Mouse (Mus musculus) spleen, postnatal 10 days (tissue): Measurements from ENCODE around the gene Slc22a14.
"Not testable (repeated sequence)": the region's sequence is repeated elsewhere in the genome, so short reads cannot be mapped to it uniquely, and the experiment has no call there.

Experiments used
- DNase-seq, 2 experiments: peaks; one replicate each; pipeline ENCODE4 v3.0.0; 2021 to 2022; ENCODE audit warnings: low spot score in 2 of 2

The Slc22a14 gene

GRCm38 (mm10) chr9:119260825-119261224, 104.5 kb downstream of the Slc22a14 start:
- DNase-seq: no peak

- DNase-seq: no peak
Observed at GRCm38 (mm10) chr9:119258785-119259184, 106.6 kb downstream of the Slc22a14 start.

- no peak for DNase-seq
Observed at GRCm38 (mm10) chr9:119258128-119258527, 107.2 kb downstream of the Slc22a14 start.

GRCm38 (mm10) chr9:119256161-119256560, 109.2 kb downstream of the Slc22a14 start:
- DNase-seq: no peak

- no peak for DNase-seq
Observed at GRCm38 (mm10) chr9:119255096-119255495, 110.3 kb downstream of the Slc22a14 start.

GRCm38 (mm10) chr9:119254187-119254586, 111.2 kb downstream of the Slc22a14 start:
- no peak for DNase-seq

- DNase-seq: no peak
Observed at GRCm38 (mm10) chr9:119247996-119248395, 117.4 kb downstream of the Slc22a14 start.

- DNase-seq: no peak
Observed at GRCm38 (mm10) chr9:119246826-119247225, 118.5 kb downstream of the Slc22a14 start.

- DNase-seq: no peak
Observed at GRCm38 (mm10) chr9:119243981-119244380, 121.4 kb downstream of the Slc22a14 start.

- no peak for DNase-seq
Observed at GRCm38 (mm10) chr9:119241169-119241865, 124.0 kb downstream of the Slc22a14 start.

GRCm38 (mm10) chr9:119240286-119240997, 124.9 kb downstream of the Slc22a14 start:
- DNase-seq: no peak

- no peak for DNase-seq
Observed at GRCm38 (mm10) chr9:119239274-119239673, 126.1 kb downstream of the Slc22a14 start.

- no peak for DNase-seq
Observed at GRCm38 (mm10) chr9:119238796-119239195, 126.6 kb downstream of the Slc22a14 start.

- no peak for DNase-seq
Observed at GRCm38 (mm10) chr9:119231552-119231951, 133.8 kb downstream of the Slc22a14 start.

- DNase-seq: no peak
Observed at GRCm38 (mm10) chr9:119230829-119231228, 134.5 kb downstream of the Slc22a14 start.

- no peak for DNase-seq
Observed at GRCm38 (mm10) chr9:119220249-119220648, 145.1 kb downstream of the Slc22a14 start.

GRCm38 (mm10) chr9:119219667-119220066, 145.7 kb downstream of the Slc22a14 start:
- no peak for DNase-seq

GRCm38 (mm10) chr9:119215341-119215740, 150.0 kb downstream of the Slc22a14 start:
- not testable (repeated sequence) for DNase-seq

GRCm38 (mm10) chr9:119214601-119215000, 150.8 kb downstream of the Slc22a14 start:
- no peak for DNase-seq

- DNase-seq: no peak
Observed at GRCm38 (mm10) chr9:119212996-119213395, 152.4 kb downstream of the Slc22a14 start.

- no peak for DNase-seq
Observed at GRCm38 (mm10) chr9:119208998-119209397, 156.4 kb downstream of the Slc22a14 start, which contains the start of gene Slc22a13. TSS of gene Slc22a13 (minus strand) at chr9:119209098.

- no peak for DNase-seq
Observed at GRCm38 (mm10) chr9:119207113-119207512, 158.2 kb downstream of the Slc22a14 start.

GRCm38 (mm10) chr9:119206666-119207065, 158.7 kb downstream of the Slc22a14 start:
- no peak for DNase-seq
